Mouse (Mus musculus): ENCODE measurements around the gene Map4k3. TPM values are rescaled to one million over a fixed set of nuclear protein-coding genes. Genes with fewer than 3 reads are reported as not detected.

The Map4k3 gene
- polyA plus RNA-seq, 1 experiment from 2014 or later = 13.8 TPM

DNA sequence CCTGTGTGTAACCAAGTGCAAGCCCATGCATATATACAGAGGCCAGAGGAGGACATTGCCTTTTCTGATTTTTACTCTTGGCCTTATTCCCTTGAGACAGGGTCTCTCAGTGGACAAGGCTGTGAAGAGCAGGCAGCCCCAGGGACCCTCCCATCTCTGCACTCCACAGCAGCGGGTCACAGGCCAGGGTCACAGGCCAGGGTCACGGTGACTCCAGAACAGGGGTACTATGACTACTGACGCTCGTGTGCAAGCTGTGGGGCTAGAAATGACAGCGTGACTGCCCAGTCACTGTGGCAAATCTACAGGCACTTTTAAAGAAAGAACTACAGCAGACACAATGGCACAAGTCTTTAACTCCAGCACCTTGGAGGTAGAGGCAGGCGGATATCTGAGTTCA is 50.1 kb downstream of the Map4k3 start:
- no peaks in the 10 kb centered on the region for H3K27me3 ChIP-seq (replicated peaks; ENCODE audit: control insufficient read depth, insufficient read depth, low read length)
- no peak overlapping the region for H3K4me3 ChIP-seq (ENCODE audit: low read depth, low read length)
- no peak overlapping the region for H3K4me2 ChIP-seq (replicated peaks; ENCODE audit: low read depth)
- TF ChIP-seq CTCF (IDR thresholded peaks at IDR 0.05; ENCODE audit: low read depth) = no peak
- 84% methylated on average over 6 of the region's 6 CpGs for WGBS
- H3K27ac ChIP-seq (ENCODE audit: low read depth, low read length) = no peak overlapping the region
- ATAC-seq = no peak
- H3K4me1 ChIP-seq (replicated peaks; ENCODE audit: control insufficient read depth, insufficient read depth, low read length) = 0 out of 2 replicates have a peak, but pooled peaks cover 2% of the 10 kb centered on the region
- H3K9ac ChIP-seq (ENCODE audit: low read depth, low read length) = no peak overlapping the region
- peaks cover 9% of the 10 kb centered on the region; the same call in 1 of the 2 replicates for H3K36me3 ChIP-seq (ENCODE audit: control insufficient read depth, insufficient read depth)
- no peaks in the 10 kb centered on the region for H3K9me3 ChIP-seq (ENCODE audit: control insufficient read depth)

DNA sequence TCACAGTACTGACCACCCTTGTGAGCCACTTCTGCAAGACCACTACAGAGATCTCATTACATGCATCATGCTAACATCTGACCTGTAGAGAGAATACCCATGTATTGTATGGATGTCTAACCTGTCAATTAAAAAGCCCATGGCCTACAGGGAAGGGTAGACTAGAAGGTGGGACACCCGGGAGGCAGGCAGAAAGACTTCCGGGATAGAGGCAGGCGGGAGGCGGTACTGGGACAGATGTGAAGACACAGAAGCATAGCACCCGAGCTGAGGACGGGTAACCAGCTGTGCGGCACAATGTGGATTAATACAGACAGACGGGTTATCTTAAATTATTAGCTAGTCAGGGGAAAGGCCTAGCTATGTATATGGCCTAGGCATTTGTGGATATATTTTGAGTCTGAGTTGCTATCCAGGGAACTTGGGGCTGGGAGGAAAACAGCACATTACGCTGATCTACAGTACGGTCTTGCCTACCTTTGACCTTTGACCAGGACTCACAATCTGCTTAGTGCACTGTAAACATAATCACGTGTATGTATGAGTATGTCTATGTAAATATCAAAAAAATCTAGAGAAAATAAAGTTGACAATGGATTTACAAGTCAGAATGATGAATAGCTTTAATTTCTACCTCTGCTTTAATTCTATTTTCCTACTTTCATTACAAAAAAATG is 51.3 kb downstream of the Map4k3 start:
- peak overlapping the region; percentile 66 for H3K27ac ChIP-seq (ENCODE audit: low read depth, low read length)
- WGBS = 44% methylated on average over 11 of the region's 11 CpGs
- no peaks in the 10 kb centered on the region for H3K27me3 ChIP-seq (replicated peaks; ENCODE audit: control insufficient read depth, insufficient read depth, low read length)

DNA sequence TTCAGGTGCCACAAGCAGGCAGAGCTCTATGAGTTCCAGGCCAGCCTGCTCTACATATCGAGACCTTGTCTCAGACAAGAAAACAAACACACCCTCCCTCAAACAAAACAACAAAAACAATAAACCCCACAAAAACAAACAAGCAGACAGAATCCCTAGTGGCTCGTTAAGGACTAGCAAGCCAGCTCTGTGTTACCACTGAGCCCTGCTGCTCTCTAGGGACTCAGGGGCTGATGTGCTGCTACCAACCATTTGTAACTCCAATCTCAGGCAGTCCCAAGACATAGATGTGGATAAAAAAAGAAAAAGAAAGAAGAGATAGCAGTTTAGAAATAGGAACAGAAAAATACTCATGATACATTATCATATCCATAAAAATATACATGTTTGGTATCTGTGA is 52.1 kb downstream of the Map4k3 start:
- 0 out of 2 replicates have a peak, but pooled peaks cover 2% of the 10 kb centered on the region for H3K4me1 ChIP-seq (replicated peaks; ENCODE audit: control insufficient read depth, insufficient read depth, low read length)
- H3K27ac ChIP-seq (ENCODE audit: low read depth, low read length) = 0 out of 2 replicates have a peak overlapping the region, but pooled peaks have one; percentile 66
- H3K27me3 ChIP-seq (replicated peaks; ENCODE audit: control insufficient read depth, insufficient read depth, low read length) = no peaks in the 10 kb centered on the region
- ATAC-seq = no peak
- 60% methylated on average over 2 of the region's 2 CpGs for WGBS
- H3K9ac ChIP-seq (ENCODE audit: low read depth, low read length) = no peak overlapping the region
- no peak overlapping the region for H3K4me3 ChIP-seq (ENCODE audit: low read depth, low read length)
- no peak overlapping the region for H3K4me2 ChIP-seq (replicated peaks; ENCODE audit: low read depth)
- peaks cover 9% of the 10 kb centered on the region; the same call in 1 of the 2 replicates for H3K36me3 ChIP-seq (ENCODE audit: control insufficient read depth, insufficient read depth)
- no peaks in the 10 kb centered on the region for H3K9me3 ChIP-seq (ENCODE audit: control insufficient read depth)
- peak; percentile 12; the same call in 1 of the 2 replicates for TF ChIP-seq CTCF (IDR thresholded peaks at IDR 0.05; ENCODE audit: low read depth)

More for the DNA sequence above, 51.3 kb downstream of the Map4k3 start:
- H3K4me2 ChIP-seq (replicated peaks; ENCODE audit: low read depth) = peak overlapping the region; percentile 27; the same call in 1 of the 2 replicates
- 0 out of 2 replicates have a peak, but pooled peaks cover 2% of the 10 kb centered on the region for H3K4me1 ChIP-seq (replicated peaks; ENCODE audit: control insufficient read depth, insufficient read depth, low read length)
- H3K36me3 ChIP-seq (ENCODE audit: control insufficient read depth, insufficient read depth) = peaks cover 9% of the 10 kb centered on the region; the same call in 1 of the 2 replicates
- no peak overlapping the region for H3K9ac ChIP-seq (ENCODE audit: low read depth, low read length)
- no peak overlapping the region for H3K4me3 ChIP-seq (ENCODE audit: low read depth, low read length)
- peak; percentile 94 for ATAC-seq
- no peak for TF ChIP-seq CTCF (IDR thresholded peaks at IDR 0.05; ENCODE audit: low read depth)
- H3K9me3 ChIP-seq (ENCODE audit: control insufficient read depth) = no peaks in the 10 kb centered on the region

DNA sequence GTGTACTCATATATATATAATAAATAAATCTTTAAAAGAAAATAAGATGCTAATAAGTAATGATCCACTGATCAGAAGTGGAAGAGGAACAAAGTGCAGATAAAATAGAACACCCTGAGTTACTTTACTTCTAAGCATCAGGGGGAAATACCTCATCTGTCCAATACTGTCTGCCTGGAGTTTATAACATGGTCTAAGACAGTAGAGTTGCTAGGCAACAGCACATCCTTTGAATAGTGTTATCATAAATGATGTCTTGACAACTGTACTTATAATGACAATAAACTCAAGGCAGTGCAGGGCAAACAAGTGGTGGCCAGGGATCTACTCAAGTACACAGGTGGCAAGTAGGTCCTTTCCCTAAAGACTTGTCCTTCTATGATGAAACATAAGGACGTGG is 57.9 kb downstream of the Map4k3 start:
- ATAC-seq = no peak
- Histone ChIP-seq H3K9me3 (ENCODE audit: control insufficient read depth) (no peaks in the 10 kb centered on the region), H3K36me3 (ENCODE audit: control insufficient read depth, insufficient read depth) (no peaks in the 10 kb centered on the region), H3K4me1 (replicated peaks; ENCODE audit: control insufficient read depth, insufficient read depth, low read length) (no peaks in the 10 kb centered on the region), H3K27me3 (replicated peaks; ENCODE audit: control insufficient read depth, insufficient read depth, low read length) (no peaks in the 10 kb centered on the region), H3K4me3 (ENCODE audit: low read depth, low read length) (no peak overlapping the region), H3K27ac (ENCODE audit: low read depth, low read length) (no peak overlapping the region), H3K4me2 (replicated peaks; ENCODE audit: low read depth) (no peak overlapping the region), H3K9ac (ENCODE audit: low read depth, low read length) (no peak overlapping the region)
- no peak for TF ChIP-seq CTCF (IDR thresholded peaks at IDR 0.05; ENCODE audit: low read depth)
- 77% methylated on average over 1 of the region's 1 CpGs for WGBS

DNA sequence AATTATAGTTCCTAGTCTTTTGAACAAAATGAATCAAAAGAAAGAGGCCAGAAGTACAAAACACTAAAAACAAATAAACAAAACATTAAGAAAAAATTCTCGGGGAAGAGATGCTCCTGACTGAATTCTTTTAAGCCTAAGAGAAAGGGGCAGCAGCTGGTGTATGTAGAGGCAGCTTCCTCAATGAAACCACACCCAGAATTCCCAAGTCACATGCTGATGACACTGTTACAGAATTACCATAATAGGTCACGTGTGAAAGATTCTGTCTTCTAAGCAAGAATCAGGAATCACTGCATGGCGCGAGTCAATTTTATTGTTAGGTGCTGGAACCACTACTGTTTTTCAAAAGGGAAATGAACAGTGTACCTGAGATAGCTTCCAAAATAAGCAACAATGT is 64.7 kb downstream of the Map4k3 start:
- WGBS = 60% methylated on average over 4 of the region's 4 CpGs

DNA sequence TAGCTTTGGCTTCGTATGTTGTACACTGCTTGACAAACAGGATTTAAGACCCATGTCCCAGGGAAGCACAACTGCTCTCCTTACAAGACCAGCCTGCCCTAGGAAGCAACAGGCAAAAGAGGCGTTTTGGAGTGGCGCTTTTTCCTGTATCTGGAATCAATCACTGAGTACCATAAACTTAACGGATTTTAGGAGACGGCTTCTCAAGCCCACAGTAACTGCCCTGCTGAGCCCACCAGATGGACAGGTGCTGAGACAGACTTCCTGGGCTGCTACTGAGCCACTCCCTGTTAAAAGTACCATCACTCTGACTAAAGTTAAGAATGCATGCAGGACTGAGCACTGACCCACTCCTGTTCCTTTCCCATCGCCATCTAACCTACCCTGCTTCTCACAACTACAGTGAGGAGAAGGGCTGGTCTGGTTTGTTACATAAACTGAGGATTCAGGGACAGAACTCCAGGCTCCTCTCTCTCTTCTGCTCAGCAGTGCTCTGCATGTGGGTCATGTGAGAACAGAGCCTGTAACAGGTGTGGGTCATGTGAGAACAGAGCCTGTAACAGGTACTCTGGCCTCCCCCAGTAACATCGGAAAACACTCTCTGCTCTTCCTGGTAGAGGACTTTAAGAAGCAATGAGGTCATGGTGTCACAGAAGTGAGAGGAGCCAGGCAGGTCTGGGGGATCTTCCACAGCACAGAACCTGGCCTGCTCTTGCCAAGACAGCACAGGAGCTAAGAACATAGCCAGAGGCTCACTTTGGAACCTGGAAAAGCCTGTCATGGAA is 65.3 kb downstream of the Map4k3 start:
- H3K27me3 ChIP-seq (replicated peaks; ENCODE audit: control insufficient read depth, insufficient read depth, low read length) = no peaks in the 10 kb centered on the region
- no peak overlapping the region for H3K4me2 ChIP-seq (replicated peaks; ENCODE audit: low read depth)
- H3K9me3 ChIP-seq (ENCODE audit: control insufficient read depth) = no peaks in the 10 kb centered on the region
- peak; percentile 75 for ATAC-seq
- H3K36me3 ChIP-seq (ENCODE audit: control insufficient read depth, insufficient read depth) = peaks cover 4% of the 10 kb centered on the region
- no peaks in the 10 kb centered on the region for H3K4me1 ChIP-seq (replicated peaks; ENCODE audit: control insufficient read depth, insufficient read depth, low read length)
- no peak overlapping the region for H3K9ac ChIP-seq (ENCODE audit: low read depth, low read length)
- no peak for TF ChIP-seq CTCF (IDR thresholded peaks at IDR 0.05; ENCODE audit: low read depth)
- H3K27ac ChIP-seq (ENCODE audit: low read depth, low read length) = peak overlapping the region; percentile 28
- 67% methylated on average over 7 of the region's 7 CpGs for WGBS
- H3K4me3 ChIP-seq (ENCODE audit: low read depth, low read length) = no peak overlapping the region

More for the DNA sequence above, 64.7 kb downstream of the Map4k3 start:
- Histone ChIP-seq H3K9ac (ENCODE audit: low read depth, low read length) (no peak overlapping the region), H3K36me3 (ENCODE audit: control insufficient read depth, insufficient read depth) (peaks cover 4% of the 10 kb centered on the region), H3K27me3 (replicated peaks; ENCODE audit: control insufficient read depth, insufficient read depth, low read length) (no peaks in the 10 kb centered on the region), H3K4me1 (replicated peaks; ENCODE audit: control insufficient read depth, insufficient read depth, low read length) (no peaks in the 10 kb centered on the region), H3K4me2 (replicated peaks; ENCODE audit: low read depth) (no peak overlapping the region), H3K4me3 (ENCODE audit: low read depth, low read length) (no peak overlapping the region), H3K27ac (ENCODE audit: low read depth, low read length) (peak overlapping the region; percentile 28; the same call in 1 of the 2 replicates), H3K9me3 (ENCODE audit: control insufficient read depth) (no peaks in the 10 kb centered on the region)
- ATAC-seq = peak; percentile 83
- TF ChIP-seq CTCF (IDR thresholded peaks at IDR 0.05; ENCODE audit: low read depth) = no peak

All from intestine, postnatal 0 days (tissue).